Mouse (Mus musculus) urinary bladder, postnatal 10 days (tissue): ENCODE data around the gene Svip.

ENCODE experiments used
- DNase-seq: peaks from one replicate; pipeline ENCODE4 v3.0.0; 2022; ENCODE audit warnings: low spot score

The Svip gene

GRCm38 (mm10) chr7:51960698-51961374 lies 45.0 kb downstream of the Svip start:
- DNase-seq, result no peak

GRCm38 (mm10) chr7:51957766-51958165 lies 48.1 kb downstream of the Svip start:
- no peak for DNase-seq

DNA sequence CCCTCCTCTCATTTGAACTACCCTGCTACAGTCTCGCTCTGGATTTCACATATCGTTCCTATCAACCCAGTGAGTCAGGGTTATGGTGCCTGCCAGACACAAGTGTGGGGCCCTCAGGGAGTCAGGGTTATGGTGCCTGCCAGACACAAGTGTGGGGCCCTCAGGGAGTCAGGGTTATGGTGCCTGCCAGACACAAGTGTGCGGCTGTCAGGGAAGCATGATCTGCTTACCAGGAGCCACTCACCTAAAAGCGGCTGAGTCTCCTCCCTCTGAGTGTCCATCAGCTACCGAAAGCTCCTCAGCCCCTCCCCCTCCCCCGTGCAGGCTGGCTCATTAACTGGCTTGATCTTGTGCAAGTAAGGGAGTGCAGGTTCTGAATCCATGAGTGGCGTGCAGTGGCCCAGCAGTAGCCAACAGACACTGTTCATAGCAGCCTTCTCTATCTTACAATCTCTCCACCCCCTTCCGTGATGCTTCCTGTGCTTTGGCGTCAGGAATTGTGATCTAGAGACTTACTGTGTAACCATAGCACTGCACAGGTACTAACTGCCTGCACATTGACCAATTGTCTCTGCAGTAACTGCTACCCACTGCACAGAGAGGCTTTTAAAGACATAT lies 50.3 kb downstream of the Svip start:
- no peak for DNase-seq
